Mouse (Mus musculus) limb, embryonic 10.5 days (tissue): ENCODE measurements at regions not wholly inside any gene's neighbourhood (a gene's known extent, or its start where the extent isn't known, plus 50 kb on each side); places are given as distances from the start of the nearest gene placed in this dataset.
"Not testable (repeated sequence)": the region's sequence is repeated elsewhere in the genome, so short reads cannot be mapped to it uniquely, and the experiment has no call there.

ENCODE experiments used
- DNase-seq: peaks from one replicate; pipeline ENCODE4 v3.0.0-alpha.2; 2017; ENCODE audit warnings: low spot score
- H3K27ac ChIP-seq: fragments of 300-500 bp; sonication (generic); 2 replicates; pipeline ENCODE4 v1.5.1; 2016; ENCODE audit warnings: mild to moderate bottlenecking
- H3K27me3 ChIP-seq: fragments of 300-500 bp; sonication (generic); 2 replicates; pipeline ENCODE4 v1.6.1; 2016; ENCODE audit warnings: low read depth, mild to moderate bottlenecking; ENCODE audit not compliant: poor library complexity, severe bottlenecking
- H3K36me3 ChIP-seq: fragments of 300-500 bp; sonication (generic); 2 replicates; pipeline ENCODE4 v1.6.1; 2016; ENCODE audit warnings: mild to moderate bottlenecking, moderate library complexity
- H3K4me1 ChIP-seq: fragments of 300-500 bp; sonication (generic); 2 replicates; pipeline ENCODE4 v1.6.1; 2016
- H3K4me3 ChIP-seq: fragments of 300-500 bp; sonication (generic); 2 replicates; pipeline ENCODE4 v1.5.1; 2016; ENCODE audit warnings: mild to moderate bottlenecking, moderate library complexity
- H3K9me3 ChIP-seq: fragments of 300-500 bp; sonication (generic); replicated peaks from 2 replicates; pipeline ENCODE4 v1.6.1; 2016; ENCODE audit warnings: mild to moderate bottlenecking
- WGBS: fragments of 180-500 bp; shearing (Covaris S2); methylation state at CpG from one replicate; pipeline ENCODE4 v1.1.7; 2016; 5-methylcytosine and 5-hydroxymethylcytosine counted together

- H3K9me3 ChIP-seq = no peaks in the 10 kb centered on the region
- H3K4me1 ChIP-seq = no peaks in the 10 kb centered on the region
- no peaks in the 10 kb centered on the region for H3K27me3 ChIP-seq
- 90% methylated on average over 1 of the region's 1 CpGs for WGBS
- no peak overlapping the region for H3K27ac ChIP-seq
- no peak for DNase-seq
- no peaks in the 10 kb centered on the region for H3K36me3 ChIP-seq
- H3K4me3 ChIP-seq = no peak overlapping the region
These were observed 296.8 kb downstream of the Arl6ip6 start for GRCm38 (mm10) chr2:53488301-53488700.

DNA sequence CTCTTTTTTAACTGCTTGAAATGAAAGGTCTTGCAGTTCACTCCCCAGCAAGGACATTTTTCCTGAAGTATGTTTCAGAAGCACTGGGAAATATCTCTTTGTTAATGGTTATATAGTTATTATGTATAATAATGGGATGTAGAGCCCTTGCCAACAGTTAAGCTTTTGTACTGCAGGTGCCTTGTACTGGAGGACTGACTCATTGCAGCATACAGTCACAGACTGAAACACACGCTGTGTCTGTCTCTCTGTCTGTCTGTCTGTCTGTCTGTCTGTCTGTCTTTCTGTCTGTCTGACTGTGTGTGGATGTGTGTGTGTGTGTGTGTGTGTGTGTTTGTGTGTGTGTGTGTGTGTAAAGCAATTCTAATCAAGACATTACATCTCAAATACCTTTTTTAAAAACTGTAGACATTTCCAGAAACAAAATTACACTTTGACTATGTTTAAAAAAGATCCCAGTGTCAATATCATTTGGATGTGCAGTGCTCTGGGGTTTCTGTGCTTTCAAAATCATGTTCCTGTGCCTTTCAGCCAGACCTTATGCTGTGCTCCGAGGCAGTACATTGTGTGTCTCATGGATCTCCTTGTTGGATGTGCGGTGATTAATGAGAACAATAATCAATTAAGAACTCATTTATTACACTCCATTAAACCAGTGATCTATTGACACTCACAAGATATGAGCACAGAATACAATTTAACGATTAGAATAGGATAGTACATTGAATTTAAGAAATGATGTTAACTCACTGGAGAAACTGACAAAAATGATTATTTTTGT, 299.5 kb downstream of the Arl6ip6 start:
- Histone ChIP-seq H3K9me3 (no peaks in the 10 kb centered on the region), H3K4me1 (no peaks in the 10 kb centered on the region), H3K27me3 (no peaks in the 10 kb centered on the region), H3K36me3 (no peaks in the 10 kb centered on the region), H3K27ac (no peak overlapping the region), H3K4me3 (no peak overlapping the region)
- 92% methylated on average over 4 of the region's 4 CpGs for WGBS
- DNase-seq = no peak

GRCm38 (mm10) chr2:53492788-53493187, 301.3 kb downstream of the Arl6ip6 start:
- no peak overlapping the region for H3K27ac ChIP-seq
- 80% methylated on average over 2 of the region's 2 CpGs for WGBS
- H3K27me3 ChIP-seq = no peaks in the 10 kb centered on the region
- DNase-seq = no peak
- no peaks in the 10 kb centered on the region for H3K4me1 ChIP-seq
- H3K4me3 ChIP-seq = no peak overlapping the region
- no peaks in the 10 kb centered on the region for H3K36me3 ChIP-seq
- H3K9me3 ChIP-seq = no peaks in the 10 kb centered on the region

DNA sequence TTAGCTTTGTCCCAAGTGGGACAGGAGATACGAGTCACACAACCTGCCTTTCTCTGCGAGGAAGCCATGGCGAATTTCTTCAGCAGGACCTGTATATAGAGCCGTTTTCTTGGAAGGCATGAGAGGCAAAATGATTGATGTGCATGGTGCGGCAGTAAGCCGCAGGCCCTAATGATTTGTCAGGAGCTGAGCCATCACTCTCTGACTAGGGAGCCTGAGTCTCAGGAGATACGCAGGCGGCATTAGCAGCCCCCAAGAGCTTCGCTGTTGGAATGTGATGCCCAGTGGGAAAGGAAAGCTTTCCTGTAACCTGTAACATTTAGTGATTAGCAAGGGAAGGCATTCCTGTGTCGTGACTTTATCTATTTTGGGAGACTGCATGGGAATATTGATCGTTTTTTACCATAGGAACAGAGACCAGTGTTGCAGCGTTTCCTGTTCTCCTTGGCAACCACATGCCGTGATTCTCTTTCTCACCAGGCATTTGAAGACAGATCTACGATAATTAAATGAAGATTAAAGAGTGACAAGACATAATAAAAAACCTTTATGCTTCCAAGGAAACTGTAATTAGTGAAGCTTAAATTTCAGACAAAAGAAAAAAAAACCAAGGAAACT, 310.2 kb downstream of the Arl6ip6 start:
- H3K36me3 ChIP-seq = no peaks in the 10 kb centered on the region
- WGBS = 56% methylated on average over 14 of the region's 14 CpGs
- H3K4me3 ChIP-seq = no peak overlapping the region
- H3K27me3 ChIP-seq = no peaks in the 10 kb centered on the region
- H3K4me1 ChIP-seq = no peaks in the 10 kb centered on the region
- DNase-seq = no peak
- H3K9me3 ChIP-seq = no peaks in the 10 kb centered on the region
- no peak overlapping the region for H3K27ac ChIP-seq

DNA sequence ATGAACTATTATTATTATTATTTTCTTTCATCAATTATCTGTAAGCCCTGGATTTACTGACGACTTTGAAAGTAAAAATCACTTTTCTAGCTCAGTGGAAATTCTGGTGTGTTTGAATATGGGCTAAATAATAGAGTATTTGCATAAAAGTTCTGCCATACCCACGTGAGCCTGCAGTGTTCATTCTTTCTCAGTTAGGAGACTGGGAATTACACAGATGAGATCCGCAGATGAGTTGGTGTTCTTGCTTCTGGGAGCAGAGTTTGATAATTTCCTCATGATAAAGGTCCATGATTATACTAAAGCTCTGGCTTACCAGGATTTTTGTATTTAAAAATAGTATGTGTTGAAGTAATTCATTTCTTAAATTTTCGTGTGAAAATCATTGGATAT, 310.7 kb downstream of the Arl6ip6 start:
- H3K9me3 ChIP-seq = no peaks in the 10 kb centered on the region
- no peak overlapping the region for H3K27ac ChIP-seq
- no peaks in the 10 kb centered on the region for H3K4me1 ChIP-seq
- 77% methylated on average over 4 of the region's 4 CpGs for WGBS
- no peak overlapping the region for H3K4me3 ChIP-seq
- H3K36me3 ChIP-seq = no peaks in the 10 kb centered on the region
- DNase-seq = no peak
- H3K27me3 ChIP-seq = no peaks in the 10 kb centered on the region

GRCm38 (mm10) chr2:53542097-53542496, 350.6 kb downstream of the Arl6ip6 start:
- H3K4me1 ChIP-seq = no peaks in the 10 kb centered on the region
- H3K4me3 ChIP-seq = no peak overlapping the region
- DNase-seq = no peak
- H3K36me3 ChIP-seq = no peaks in the 10 kb centered on the region
- H3K9me3 ChIP-seq = no peaks in the 10 kb centered on the region
- 93% methylated on average over 2 of the region's 2 CpGs for WGBS
- H3K27me3 ChIP-seq = no peaks in the 10 kb centered on the region
- no peak overlapping the region for H3K27ac ChIP-seq

- Histone ChIP-seq H3K4me1 (no peaks in the 10 kb centered on the region), H3K27me3 (no peaks in the 10 kb centered on the region), H3K27ac (no peak overlapping the region), H3K9me3 (no peaks in the 10 kb centered on the region), H3K4me3 (no peak overlapping the region), H3K36me3 (no peaks in the 10 kb centered on the region)
- 77% methylated on average over 1 of the region's 1 CpGs for WGBS
- DNase-seq = no peak
These were observed 382.5 kb downstream of the Arl6ip6 start for GRCm38 (mm10) chr2:53574007-53574406.

- H3K4me1 ChIP-seq = no peaks in the 10 kb centered on the region
- no peaks in the 10 kb centered on the region for H3K27me3 ChIP-seq
- H3K4me3 ChIP-seq = no peak overlapping the region
- no peak overlapping the region for H3K27ac ChIP-seq
- no peak for DNase-seq
- H3K9me3 ChIP-seq = no peaks in the 10 kb centered on the region
- no peaks in the 10 kb centered on the region for H3K36me3 ChIP-seq
- 90% methylated on average over 2 of the region's 2 CpGs for WGBS
These were observed 414.3 kb downstream of the Arl6ip6 start for GRCm38 (mm10) chr2:53605829-53606228.

DNA sequence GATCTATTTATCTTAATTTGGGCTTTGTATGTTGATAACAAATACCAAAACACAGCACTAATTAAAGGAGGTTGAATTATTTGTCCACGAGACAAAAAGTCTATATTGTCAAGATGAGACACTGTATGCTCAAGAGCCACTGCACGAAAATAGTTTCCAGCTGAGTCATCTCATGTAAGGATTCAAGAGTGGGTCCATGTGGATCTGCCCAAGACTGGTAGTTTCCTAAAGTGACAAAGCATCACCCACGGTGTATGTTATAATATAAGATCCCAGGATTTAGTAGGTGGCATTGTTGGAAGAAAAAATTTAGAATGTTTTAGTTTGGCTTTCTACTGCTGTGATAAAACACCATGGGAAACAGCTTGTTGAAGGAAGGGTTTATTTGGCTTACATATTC, 428.2 kb downstream of the Arl6ip6 start:
- WGBS = 88% methylated on average over 3 of the region's 3 CpGs
- H3K27me3 ChIP-seq = no peaks in the 10 kb centered on the region
- no peak overlapping the region for H3K27ac ChIP-seq
- DNase-seq = no peak
- no peaks in the 10 kb centered on the region for H3K36me3 ChIP-seq
- H3K4me1 ChIP-seq = no peaks in the 10 kb centered on the region
- H3K4me3 ChIP-seq = no peak overlapping the region
- no peaks in the 10 kb centered on the region for H3K9me3 ChIP-seq

DNA sequence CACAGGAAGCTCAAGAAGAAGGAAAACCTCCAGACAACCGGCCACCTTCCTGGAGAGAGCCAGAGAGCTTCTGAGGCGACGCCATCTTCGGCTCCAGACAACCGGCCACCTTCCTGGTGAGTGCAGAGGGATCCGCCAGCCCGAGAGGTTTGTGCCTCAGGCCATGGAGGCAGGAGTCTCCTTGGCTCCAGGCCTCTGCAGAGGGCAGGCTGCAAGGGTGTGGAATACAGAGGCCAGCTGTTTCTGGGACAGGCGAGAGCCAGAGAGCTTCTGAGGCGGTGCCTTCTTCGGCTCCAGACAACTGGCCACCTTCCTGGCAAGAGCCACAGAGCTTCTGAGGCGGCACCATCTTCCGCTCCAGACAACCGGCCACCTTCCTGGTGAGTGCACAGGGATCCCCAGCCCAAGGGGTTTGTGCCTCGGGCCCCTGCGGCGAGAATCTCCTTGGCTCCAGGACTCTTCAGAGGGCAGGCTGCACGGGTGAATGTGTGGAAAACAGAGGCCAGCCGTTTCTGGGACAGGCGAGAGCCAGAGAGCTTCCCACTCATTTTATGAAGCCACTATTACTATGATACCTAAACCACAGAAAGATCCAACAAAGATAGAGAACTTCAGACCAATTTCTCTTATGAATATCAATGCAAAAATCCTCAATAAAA, 441.4 kb downstream of the Arl6ip6 start:
- 61% methylated on average over 19 of the region's 19 CpGs for WGBS
- H3K36me3 ChIP-seq, DNase-seq, H3K4me1 ChIP-seq, H3K27me3 ChIP-seq, H3K4me3 ChIP-seq, H3K9me3 ChIP-seq, H3K27ac ChIP-seq: not testable (repeated sequence)

DNA sequence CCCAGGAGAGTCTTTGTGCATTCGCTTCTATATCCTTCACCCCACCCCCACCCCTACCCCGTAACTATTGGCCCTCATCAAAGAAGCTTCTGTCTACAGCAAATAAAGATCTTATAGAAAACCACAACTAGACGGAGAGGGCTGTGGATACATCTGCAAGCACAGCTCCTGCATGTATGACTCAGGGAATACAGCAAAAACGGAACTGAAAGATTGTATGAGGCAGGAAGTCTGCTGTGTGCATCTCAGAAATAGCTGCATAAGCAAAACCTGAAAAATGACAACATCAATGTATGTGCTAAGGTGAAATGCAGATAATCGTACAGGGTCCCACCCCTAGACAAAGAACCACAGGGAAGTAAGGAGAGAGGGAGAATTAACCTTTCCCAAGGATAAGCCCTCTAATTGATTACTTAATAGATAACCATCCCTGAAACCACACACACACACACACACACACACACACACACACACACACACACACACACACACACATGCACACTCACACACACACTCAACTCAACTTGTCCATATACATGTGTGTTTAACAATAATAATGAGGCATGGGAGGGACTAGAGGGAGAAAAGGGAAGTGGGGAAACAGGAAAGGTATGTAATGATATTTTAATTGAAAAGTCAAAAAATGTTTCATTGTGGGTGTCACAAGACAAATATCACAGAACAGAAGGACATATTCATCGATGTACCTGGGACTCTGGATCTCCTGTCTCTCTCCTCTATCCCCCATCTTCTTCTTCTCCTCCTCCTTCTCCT, 416.6 kb downstream of the Rprm start:
- H3K9me3 ChIP-seq = no peaks in the 10 kb centered on the region
- no peaks in the 10 kb centered on the region for H3K27me3 ChIP-seq
- DNase-seq = no peak
- 84% methylated on average over 6 of the region's 6 CpGs for WGBS
- H3K27ac ChIP-seq = no peak overlapping the region
- no peaks in the 10 kb centered on the region for H3K4me1 ChIP-seq
- no peaks in the 10 kb centered on the region for H3K36me3 ChIP-seq
- no peak overlapping the region for H3K4me3 ChIP-seq

DNA sequence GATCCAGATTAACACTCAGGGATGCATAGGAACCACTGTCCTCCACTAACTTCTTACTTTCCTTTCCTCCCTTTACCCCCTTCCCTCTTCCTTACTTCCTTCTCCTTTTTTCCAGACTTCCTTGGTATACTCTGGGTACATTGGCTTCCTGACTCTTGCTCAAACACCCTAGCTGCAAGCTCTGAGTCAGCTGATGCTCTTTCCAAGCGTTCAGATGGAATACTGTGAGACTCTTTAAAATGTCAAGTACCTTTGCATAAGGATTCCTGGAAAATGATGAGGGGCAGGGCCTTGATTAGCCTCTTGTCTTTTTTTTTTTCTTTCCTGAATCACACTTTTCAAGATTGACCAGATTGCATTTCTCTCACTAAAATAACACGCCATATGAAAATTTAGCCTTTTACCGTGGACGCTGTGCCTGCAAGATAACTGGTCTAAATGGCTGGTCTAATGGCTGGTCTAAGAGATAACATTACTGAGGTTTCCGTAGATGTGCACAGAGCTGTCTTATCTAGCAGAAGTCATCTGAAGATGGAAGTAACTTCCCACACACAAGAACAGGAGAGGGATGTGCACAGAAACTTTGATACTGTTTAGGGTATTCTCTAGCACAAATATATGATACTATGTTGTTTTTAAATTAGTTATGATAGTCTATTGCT, 404.9 kb downstream of the Rprm start:
- no peak for DNase-seq
- no peaks in the 10 kb centered on the region for H3K27me3 ChIP-seq
- no peaks in the 10 kb centered on the region for H3K4me1 ChIP-seq
- no peak overlapping the region for H3K4me3 ChIP-seq
- H3K36me3 ChIP-seq = no peaks in the 10 kb centered on the region
- no peaks in the 10 kb centered on the region for H3K9me3 ChIP-seq
- WGBS = 87% methylated on average over 5 of the region's 5 CpGs
- H3K27ac ChIP-seq = no peak overlapping the region
